Mouse (Mus musculus): ENCODE measurements around the gene Nsun2. TPM values are rescaled to one million over a fixed set of nuclear protein-coding genes. Genes with fewer than 3 reads are reported as not detected.

Nsun2 gene
- polyA plus RNA-seq, 1 experiment from 2014 or later, result 67.9 TPM

DNA sequence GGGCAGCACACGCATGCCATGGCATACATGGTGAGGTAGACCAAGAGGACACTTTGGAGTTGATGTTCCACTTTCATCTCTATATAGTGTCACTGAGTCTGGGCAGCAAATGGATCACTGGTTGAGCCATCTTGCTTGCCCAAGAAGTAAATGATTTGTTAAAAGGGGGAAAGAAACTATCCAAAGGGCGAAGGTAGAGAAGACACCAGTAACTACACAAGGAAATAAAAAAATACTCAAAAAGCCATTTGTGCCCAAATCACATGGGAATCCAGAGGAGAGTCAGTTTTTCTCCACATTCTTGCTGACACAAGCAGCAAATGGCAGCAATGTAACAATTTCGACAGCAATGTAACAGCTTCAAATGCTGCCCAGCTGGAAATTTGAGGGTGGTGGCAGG is 39.0 kb downstream of the Nsun2 start:
- WGBS, result 93% methylated on average over 3 of the region's 3 CpGs
- no peak overlapping the region for H3K4me3 ChIP-seq (ENCODE audit: low read depth, low read length)
- no peak overlapping the region for H3K9ac ChIP-seq (ENCODE audit: low read depth, low read length)
- no peaks in the 10 kb centered on the region for H3K36me3 ChIP-seq (ENCODE audit: control insufficient read depth, insufficient read depth, low read length)
- no peak overlapping the region for H3K4me2 ChIP-seq (ENCODE audit: low read length)
- H3K4me1 ChIP-seq (ENCODE audit: control insufficient read depth, insufficient read depth, low read length), result no peaks in the 10 kb centered on the region
- ATAC-seq, result no peak
- no peaks in the 10 kb centered on the region for H3K27me3 ChIP-seq (ENCODE audit: control insufficient read depth, insufficient read depth, low read depth, low read length)
- no peak overlapping the region for H3K27ac ChIP-seq (ENCODE audit: low read length)
- H3K9me3 ChIP-seq (replicated peaks; ENCODE audit: control insufficient read depth, low read length, poor library complexity, severe bottlenecking), result no peaks in the 10 kb centered on the region

DNA sequence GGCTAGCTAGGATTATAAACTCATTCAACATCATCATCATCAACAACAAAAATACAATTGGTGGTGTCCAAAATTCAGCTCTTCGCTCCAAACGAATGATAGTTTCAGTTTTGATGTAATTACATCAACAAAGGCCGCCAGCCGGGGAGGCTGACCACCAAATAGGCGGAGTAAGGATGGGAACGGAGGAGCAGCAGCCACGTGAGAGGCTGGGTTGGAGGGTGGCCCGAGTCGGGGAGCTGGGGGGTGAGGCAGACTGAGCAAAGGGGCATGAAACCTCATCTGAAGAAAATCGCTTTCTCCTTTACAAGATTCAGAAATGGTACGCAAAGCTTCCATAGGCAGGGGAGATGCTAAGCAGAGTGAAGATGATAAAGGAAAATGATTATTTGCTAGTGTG is 43.1 kb downstream of the Nsun2 start:
- Histone ChIP-seq H3K27me3 (ENCODE audit: control insufficient read depth, insufficient read depth, low read depth, low read length) (no peaks in the 10 kb centered on the region), H3K36me3 (ENCODE audit: control insufficient read depth, insufficient read depth, low read length) (no peaks in the 10 kb centered on the region), H3K4me3 (ENCODE audit: low read depth, low read length) (no peak overlapping the region), H3K9me3 (replicated peaks; ENCODE audit: control insufficient read depth, low read length, poor library complexity, severe bottlenecking) (no peaks in the 10 kb centered on the region), H3K4me1 (ENCODE audit: control insufficient read depth, insufficient read depth, low read length) (no peaks in the 10 kb centered on the region), H3K9ac (ENCODE audit: low read depth, low read length) (no peak overlapping the region), H3K4me2 (ENCODE audit: low read length) (no peak overlapping the region), H3K27ac (ENCODE audit: low read length) (no peak overlapping the region)
- ATAC-seq, result no peak
- WGBS, result 64% methylated on average over 11 of the region's 11 CpGs

DNA sequence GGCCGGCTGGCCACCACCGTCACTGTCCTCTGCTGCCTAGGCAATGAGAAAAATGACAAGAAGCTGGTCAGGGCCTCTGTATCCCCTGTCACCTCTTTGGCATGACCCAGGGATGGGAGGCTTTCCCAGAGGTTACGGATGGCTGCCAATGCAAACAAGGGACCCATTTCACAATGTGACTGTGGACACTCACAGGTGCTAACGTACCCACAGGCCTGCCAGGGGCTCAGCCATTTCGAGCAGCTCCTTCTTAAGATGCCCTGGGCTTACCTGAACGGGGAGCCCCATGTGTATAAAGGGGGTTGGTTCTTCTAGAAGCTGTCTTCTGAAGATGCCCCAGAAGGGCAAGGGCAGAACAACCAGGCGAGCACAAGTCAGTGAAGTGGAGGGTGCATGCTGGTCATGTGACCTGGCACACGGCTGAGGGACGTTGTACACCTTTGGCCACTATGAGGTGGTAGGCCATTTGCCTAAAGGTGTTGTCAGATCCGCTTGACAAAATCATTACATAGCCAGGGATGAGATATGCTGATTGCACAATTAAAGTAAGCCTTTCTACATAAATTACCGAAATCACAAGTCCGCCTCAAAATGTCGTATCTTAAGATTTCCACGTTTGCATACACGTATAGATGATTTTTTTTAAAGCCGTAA is 43.8 kb downstream of the Nsun2 start:
- no peaks in the 10 kb centered on the region for H3K9me3 ChIP-seq (replicated peaks; ENCODE audit: control insufficient read depth, low read length, poor library complexity, severe bottlenecking)
- no peaks in the 10 kb centered on the region for H3K4me1 ChIP-seq (ENCODE audit: control insufficient read depth, insufficient read depth, low read length)
- H3K27me3 ChIP-seq (ENCODE audit: control insufficient read depth, insufficient read depth, low read depth, low read length), result no peaks in the 10 kb centered on the region
- no peak overlapping the region for H3K9ac ChIP-seq (ENCODE audit: low read depth, low read length)
- H3K4me2 ChIP-seq (ENCODE audit: low read length), result no peak overlapping the region
- H3K4me3 ChIP-seq (ENCODE audit: low read depth, low read length), result no peak overlapping the region
- no peaks in the 10 kb centered on the region for H3K36me3 ChIP-seq (ENCODE audit: control insufficient read depth, insufficient read depth, low read length)
- WGBS, result 94% methylated on average over 16 of the region's 16 CpGs
- H3K27ac ChIP-seq (ENCODE audit: low read length), result no peak overlapping the region
- ATAC-seq, result no peak

DNA sequence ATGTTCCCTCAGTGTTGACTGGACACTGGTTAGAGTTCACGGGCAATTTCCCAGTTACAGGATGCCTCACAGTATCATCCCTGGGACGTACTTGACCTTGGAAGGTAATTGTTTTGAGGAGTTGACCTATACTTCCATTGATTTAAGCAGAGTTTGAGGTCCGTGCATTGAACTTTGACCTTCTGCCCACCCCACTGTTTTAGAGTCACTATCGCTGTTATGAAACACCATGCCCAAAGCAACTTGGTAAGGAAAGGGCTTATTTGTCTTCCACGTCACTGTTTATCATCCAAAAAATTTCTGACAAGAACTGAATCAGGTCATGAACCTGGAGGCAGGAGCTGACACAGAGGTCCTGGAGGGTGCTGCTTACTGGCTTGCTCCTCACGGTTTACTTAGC is 48.9 kb downstream of the Nsun2 start:
- H3K4me2 ChIP-seq (ENCODE audit: low read length), result no peak overlapping the region
- no peak for ATAC-seq
- no peak overlapping the region for H3K27ac ChIP-seq (ENCODE audit: low read length)
- H3K4me1 ChIP-seq (ENCODE audit: control insufficient read depth, insufficient read depth, low read length), result no peaks in the 10 kb centered on the region
- H3K4me3 ChIP-seq (ENCODE audit: low read depth, low read length), result no peak overlapping the region
- 94% methylated on average over 6 of the region's 6 CpGs for WGBS
- H3K27me3 ChIP-seq (ENCODE audit: control insufficient read depth, insufficient read depth, low read depth, low read length), result no peaks in the 10 kb centered on the region
- no peak overlapping the region for H3K9ac ChIP-seq (ENCODE audit: low read depth, low read length)
- no peaks in the 10 kb centered on the region for H3K9me3 ChIP-seq (replicated peaks; ENCODE audit: control insufficient read depth, low read length, poor library complexity, severe bottlenecking)
- no peaks in the 10 kb centered on the region for H3K36me3 ChIP-seq (ENCODE audit: control insufficient read depth, insufficient read depth, low read length)

DNA sequence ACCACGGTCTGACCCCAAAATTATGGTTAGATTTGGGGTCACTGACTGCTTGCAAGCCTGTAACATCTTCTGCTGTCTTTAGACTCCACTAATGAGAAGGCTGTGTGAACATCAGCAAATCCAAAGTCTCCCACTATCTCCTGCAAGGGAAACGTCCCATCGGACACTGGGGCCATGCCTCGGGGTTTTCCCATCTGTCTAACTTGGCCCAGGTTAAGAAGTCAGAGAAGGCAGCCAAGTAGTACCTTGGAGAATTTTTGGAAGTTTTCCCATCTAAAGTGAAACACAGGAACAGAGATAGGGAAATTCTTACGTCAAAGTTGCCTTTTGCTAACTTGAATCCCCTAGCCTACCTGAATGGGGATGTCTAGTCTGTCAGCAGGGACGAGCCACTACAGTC is 50.0 kb downstream of the Nsun2 start:
- Histone ChIP-seq H3K4me2 (ENCODE audit: low read length) (no peak overlapping the region), H3K9ac (ENCODE audit: low read depth, low read length) (no peak overlapping the region), H3K27me3 (ENCODE audit: control insufficient read depth, insufficient read depth, low read depth, low read length) (no peaks in the 10 kb centered on the region), H3K36me3 (ENCODE audit: control insufficient read depth, insufficient read depth, low read length) (no peaks in the 10 kb centered on the region), H3K4me1 (ENCODE audit: control insufficient read depth, insufficient read depth, low read length) (no peaks in the 10 kb centered on the region), H3K9me3 (replicated peaks; ENCODE audit: control insufficient read depth, low read length, poor library complexity, severe bottlenecking) (no peaks in the 10 kb centered on the region), H3K4me3 (ENCODE audit: low read depth, low read length) (no peak overlapping the region), H3K27ac (ENCODE audit: low read length) (no peak overlapping the region)
- ATAC-seq, result no peak
- 86% methylated on average over 6 of the region's 6 CpGs for WGBS

DNA sequence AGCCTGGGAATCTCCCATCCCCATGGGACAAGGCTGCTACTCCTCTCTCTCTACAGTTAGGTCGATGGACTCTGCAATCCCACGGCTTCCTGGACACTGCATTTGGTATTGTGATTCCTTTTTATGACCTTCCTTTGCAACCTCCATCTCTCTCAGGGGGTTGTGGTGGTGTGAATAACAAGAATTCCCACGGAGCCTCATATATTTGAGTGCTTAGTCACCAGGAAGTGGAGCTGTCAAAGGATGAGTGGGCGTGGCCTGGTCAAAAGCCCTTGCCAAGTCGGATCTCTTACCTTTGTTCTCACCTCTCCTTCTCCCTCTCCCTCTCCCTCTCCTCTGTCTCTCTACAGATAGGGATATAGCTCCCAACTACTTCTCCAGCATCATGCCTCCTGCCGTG is 52.3 kb downstream of the Nsun2 start:
- H3K9me3 ChIP-seq (replicated peaks; ENCODE audit: control insufficient read depth, low read length, poor library complexity, severe bottlenecking), result no peaks in the 10 kb centered on the region
- WGBS, result 66% methylated on average over 6 of the region's 6 CpGs
- H3K9ac ChIP-seq (ENCODE audit: low read depth, low read length), result no peak overlapping the region
- no peak overlapping the region for H3K27ac ChIP-seq (ENCODE audit: low read length)
- no peak overlapping the region for H3K4me2 ChIP-seq (ENCODE audit: low read length)
- H3K36me3 ChIP-seq (ENCODE audit: control insufficient read depth, insufficient read depth, low read length), result no peaks in the 10 kb centered on the region
- no peak for ATAC-seq
- H3K4me3 ChIP-seq (ENCODE audit: low read depth, low read length), result no peak overlapping the region
- no peaks in the 10 kb centered on the region for H3K27me3 ChIP-seq (ENCODE audit: control insufficient read depth, insufficient read depth, low read depth, low read length)
- H3K4me1 ChIP-seq (ENCODE audit: control insufficient read depth, insufficient read depth, low read length), result no peaks in the 10 kb centered on the region

DNA sequence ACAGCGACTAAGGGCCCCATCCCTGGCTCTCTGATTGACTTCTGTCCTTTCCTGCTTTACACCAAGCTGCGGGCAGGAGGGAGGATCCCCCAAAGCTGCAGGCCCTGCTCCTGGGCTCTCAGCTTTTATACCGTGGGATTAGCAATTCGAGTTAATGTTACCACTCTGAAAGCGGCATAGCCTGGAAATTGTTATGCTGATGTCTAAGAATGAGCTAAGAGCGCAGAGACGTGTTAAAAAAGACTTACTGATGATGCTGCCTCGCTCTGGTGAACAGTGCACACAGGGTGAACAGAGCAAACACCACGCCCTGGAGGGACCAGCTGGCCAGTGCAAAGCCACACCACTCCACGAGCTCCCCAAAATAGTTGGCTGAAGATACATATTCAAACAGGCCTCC is 52.8 kb downstream of the Nsun2 start:
- no peak for ATAC-seq
- Histone ChIP-seq H3K9ac (ENCODE audit: low read depth, low read length) (no peak overlapping the region), H3K4me1 (ENCODE audit: control insufficient read depth, insufficient read depth, low read length) (no peaks in the 10 kb centered on the region), H3K4me3 (ENCODE audit: low read depth, low read length) (no peak overlapping the region), H3K27ac (ENCODE audit: low read length) (no peak overlapping the region), H3K9me3 (replicated peaks; ENCODE audit: control insufficient read depth, low read length, poor library complexity, severe bottlenecking) (no peaks in the 10 kb centered on the region), H3K4me2 (ENCODE audit: low read length) (no peak overlapping the region), H3K36me3 (ENCODE audit: control insufficient read depth, insufficient read depth, low read length) (no peaks in the 10 kb centered on the region), H3K27me3 (ENCODE audit: control insufficient read depth, insufficient read depth, low read depth, low read length) (no peaks in the 10 kb centered on the region)
- 44% methylated on average over 10 of the region's 10 CpGs for WGBS

DNA sequence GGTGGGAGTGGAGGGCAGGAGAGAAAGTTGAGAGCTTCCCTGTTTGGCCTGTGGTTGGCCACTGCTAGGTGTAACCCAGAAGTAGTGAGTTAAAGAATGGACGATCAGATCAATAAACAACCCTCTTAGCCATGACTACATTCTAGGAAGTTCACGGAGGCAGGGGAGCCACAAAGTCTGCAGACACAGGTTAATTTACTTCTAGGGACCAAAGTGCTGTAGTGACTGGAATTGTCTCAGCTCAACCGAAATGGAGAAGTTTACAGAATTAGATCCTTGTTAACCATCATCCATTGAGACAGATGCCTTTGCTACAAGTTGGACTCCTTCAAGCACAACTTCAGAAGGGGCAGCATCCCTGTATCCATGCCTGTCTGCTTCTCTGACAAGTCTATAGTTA is 54.3 kb downstream of the Nsun2 start:
- H3K27me3 ChIP-seq (ENCODE audit: control insufficient read depth, insufficient read depth, low read depth, low read length), result no peaks in the 10 kb centered on the region
- no peak overlapping the region for H3K4me2 ChIP-seq (ENCODE audit: low read length)
- no peak overlapping the region for H3K9ac ChIP-seq (ENCODE audit: low read depth, low read length)
- no peaks in the 10 kb centered on the region for H3K36me3 ChIP-seq (ENCODE audit: control insufficient read depth, insufficient read depth, low read length)
- ATAC-seq, result no peak
- no peak overlapping the region for H3K4me3 ChIP-seq (ENCODE audit: low read depth, low read length)
- H3K4me1 ChIP-seq (ENCODE audit: control insufficient read depth, insufficient read depth, low read length), result no peaks in the 10 kb centered on the region
- no peaks in the 10 kb centered on the region for H3K9me3 ChIP-seq (replicated peaks; ENCODE audit: control insufficient read depth, low read length, poor library complexity, severe bottlenecking)
- no peak overlapping the region for H3K27ac ChIP-seq (ENCODE audit: low read length)
- 85% methylated on average over 3 of the region's 3 CpGs for WGBS

DNA sequence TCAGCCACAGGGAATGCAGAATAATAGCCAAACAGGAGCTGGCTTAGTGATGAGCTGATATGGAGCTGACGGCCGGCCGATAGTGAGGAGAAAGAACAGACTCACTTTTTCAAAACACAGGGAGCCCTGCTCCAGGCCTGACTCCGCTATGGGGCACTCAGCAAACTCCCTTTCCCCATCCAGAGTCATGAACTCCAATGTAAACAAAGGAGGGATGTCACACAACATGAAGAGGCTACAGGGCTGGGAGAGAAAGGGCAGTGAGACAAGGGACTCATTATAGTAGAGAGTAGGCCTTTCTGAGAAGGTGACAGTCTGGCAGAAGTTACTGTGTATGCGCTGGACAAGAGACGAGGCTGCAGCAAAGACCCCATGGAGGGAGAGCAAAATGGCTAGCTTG is 54.7 kb downstream of the Nsun2 start:
- H3K4me1 ChIP-seq (ENCODE audit: control insufficient read depth, insufficient read depth, low read length), result no peaks in the 10 kb centered on the region
- 72% methylated on average over 6 of the region's 6 CpGs for WGBS
- no peak for ATAC-seq
- no peaks in the 10 kb centered on the region for H3K27me3 ChIP-seq (ENCODE audit: control insufficient read depth, insufficient read depth, low read depth, low read length)
- no peak overlapping the region for H3K4me2 ChIP-seq (ENCODE audit: low read length)
- no peak overlapping the region for H3K4me3 ChIP-seq (ENCODE audit: low read depth, low read length)
- no peaks in the 10 kb centered on the region for H3K36me3 ChIP-seq (ENCODE audit: control insufficient read depth, insufficient read depth, low read length)
- H3K9ac ChIP-seq (ENCODE audit: low read depth, low read length), result no peak overlapping the region
- H3K9me3 ChIP-seq (replicated peaks; ENCODE audit: control insufficient read depth, low read length, poor library complexity, severe bottlenecking), result no peaks in the 10 kb centered on the region
- H3K27ac ChIP-seq (ENCODE audit: low read length), result no peak overlapping the region

All from midbrain, embryonic 16.5 days (tissue).